Mouse (Mus musculus) small intestine, adult 2 months (tissue): ENCODE measurements around the gene 4930402K13Rik. TPM values are rescaled to one million over a fixed set of nuclear protein-coding genes. Genes with fewer than 3 reads are reported as not detected.

Experiments
- H3K27ac ChIP-seq: fragments of 200-500 bp; 2 replicates; pipeline ENCODE4 v1.5.1; 2012; ENCODE audit warnings: low read depth, low read length, control low read depth, inconsistent platforms; ENCODE audit not compliant: insufficient read depth
- H3K27me3 ChIP-seq: fragments of 200-500 bp; 2 replicates; pipeline ENCODE4 v1.6.1; 2012; ENCODE audit warnings: mild to moderate bottlenecking, moderate library complexity, low read length, inconsistent platforms; ENCODE audit not compliant: control insufficient read depth, insufficient read depth
- H3K36me3 ChIP-seq: fragments of 200-500 bp; 2 replicates; pipeline ENCODE4 v1.6.1; 2012; ENCODE audit warnings: mild to moderate bottlenecking, low read length, control low read depth, inconsistent platforms; ENCODE audit not compliant: control insufficient read depth, insufficient read depth
- H3K4me1 ChIP-seq: fragments of 200-500 bp; 2 replicates; pipeline ENCODE4 v1.6.1; 2012; ENCODE audit warnings: low read length, inconsistent platforms, mixed read lengths; ENCODE audit not compliant: control insufficient read depth, insufficient read depth, insufficient read length
- H3K4me3 ChIP-seq: fragments of 200-500 bp; 2 replicates; pipeline ENCODE4 v1.5.1; 2012; ENCODE audit warnings: low read depth, mild to moderate bottlenecking, control low read depth, inconsistent platforms, low read length, moderate library complexity
- CTCF ChIP-seq: fragments of 200-500 bp; IDR thresholded peaks from 2 replicates; pipeline ENCODE4 v1.5.1; 2012; ENCODE audit warnings: low read depth, mild to moderate bottlenecking, control low read depth, inconsistent platforms, low read length, moderate library complexity, mixed read lengths; ENCODE audit not compliant: insufficient replicate concordance, insufficient read length; ENCODE audit errors: extremely low read depth
- POLR2A ChIP-seq: fragments of 200-500 bp; IDR thresholded peaks from 2 replicates; pipeline ENCODE4 v1.6.1; 2012; ENCODE audit warnings: low read depth, mild to moderate bottlenecking, control low read depth, inconsistent platforms, low read length, moderate library complexity
- WGBS: fragments of 180-500 bp; shearing (Covaris S2); methylation state at CpG from one replicate; pipeline ENCODE4 v1.1.7; 2018; 5-methylcytosine and 5-hydroxymethylcytosine counted together
- polyA plus RNA-seq: library from polyadenylated mRNA; depleted of rRNA; stranded (reverse); fragments of >200 nt; gene quantifications from 2 replicates; pipeline ENCODE4 v1.2.3, GENCODE M21; 2012; rRNA removed

The 4930402K13Rik gene
- polyA plus RNA-seq, 1 experiment: not detected

GRCm38 (mm10) chrX:9128317-9128831, 24.0 kb downstream of the 4930402K13Rik start:
- no peak for TF ChIP-seq POLR2A
- no peaks in the 10 kb centered on the region for H3K27me3 ChIP-seq
- no peak overlapping the region for H3K4me3 ChIP-seq
- H3K4me1 ChIP-seq: no peaks in the 10 kb centered on the region
- 23% methylated on average over 7 of the region's 7 CpGs for WGBS
- H3K27ac ChIP-seq: no peak overlapping the region
- no peaks in the 10 kb centered on the region for H3K36me3 ChIP-seq

- TF ChIP-seq POLR2A: no peak
- TF ChIP-seq CTCF: no peak
- WGBS: 72% methylated on average over 4 of the region's 4 CpGs
- Histone ChIP-seq H3K4me1 (no peaks in the 10 kb centered on the region), H3K4me3 (no peak overlapping the region), H3K27ac (no peak overlapping the region), H3K36me3 (no peaks in the 10 kb centered on the region), H3K27me3 (no peaks in the 10 kb centered on the region)
These were observed 35.1 kb downstream of the 4930402K13Rik start for GRCm38 (mm10) chrX:9139290-9139948.

GRCm38 (mm10) chrX:9142669-9143068, 38.3 kb downstream of the 4930402K13Rik start:
- TF ChIP-seq POLR2A (no peak), CTCF (no peak)
- H3K4me1 ChIP-seq: no peaks in the 10 kb centered on the region
- no peak overlapping the region for H3K4me3 ChIP-seq
- H3K27me3 ChIP-seq: no peaks in the 10 kb centered on the region
- H3K36me3 ChIP-seq: no peaks in the 10 kb centered on the region
- 38% methylated on average over 2 of the region's 2 CpGs for WGBS
- H3K27ac ChIP-seq: no peak overlapping the region

Other genes with a start within 250 kb of the 4930402K13Rik start
- not detected in 2 replicates for gene Gm5751, start 230.3 kb upstream of the 4930402K13Rik start, polyA plus RNA-seq
- 0.91 and 1.4 TPM in 2 replicates for gene B630019K06Rik, start 212.2 kb upstream of the 4930402K13Rik start, polyA plus RNA-seq
- gene Fthl17b, start 141.6 kb upstream of the 4930402K13Rik start, polyA plus RNA-seq: not detected in 2 replicates
- gene Fthl17c, start 128.0 kb upstream of the 4930402K13Rik start, polyA plus RNA-seq: not detected in 2 replicates
- gene Fthl17d, start 117.8 kb upstream of the 4930402K13Rik start, polyA plus RNA-seq: not detected in 2 replicates
- not detected in 2 replicates for gene Fthl17e, start 71.1 kb upstream of the 4930402K13Rik start, polyA plus RNA-seq
- not detected in 2 replicates for gene Fthl17f, start 41.5 kb upstream of the 4930402K13Rik start, polyA plus RNA-seq
- 0.05 and 0.16 TPM in 2 replicates for gene Lancl3, start 95.3 kb downstream of the 4930402K13Rik start, polyA plus RNA-seq
- not detected in 2 replicates for gene Gm14862, start 152.3 kb downstream of the 4930402K13Rik start, polyA plus RNA-seq
- gene Xk, start 168.2 kb downstream of the 4930402K13Rik start, polyA plus RNA-seq: 3.7 and 10.1 TPM in 2 replicates
- 0.24 and 2.2 TPM in 2 replicates for gene H2al1m, start 179.2 kb downstream of the 4930402K13Rik start, polyA plus RNA-seq
- not detected in 2 replicates for gene H2al1k, start 246.1 kb downstream of the 4930402K13Rik start, polyA plus RNA-seq